Mouse (Mus musculus): ENCODE data around the gene Capn1.

- TF ChIP-seq POLR2A (IDR thresholded peaks at IDR 0.05; ENCODE audit: insufficient read depth, low read length) (no peak), CTCF (IDR thresholded peaks at IDR 0.05; ENCODE audit: low read depth, low read length) (no peak), EP300 (IDR thresholded peaks at IDR 0.05; ENCODE audit: insufficient read depth, low read depth, low read length) (no peak)
Measured at GRCm38 (mm10) chr19:6054296-6054695, 38.6 kb upstream of the Capn1 start.
